13 mouse cellular contexts compared by ENCODE assay signal in the genomic region with DNA sequence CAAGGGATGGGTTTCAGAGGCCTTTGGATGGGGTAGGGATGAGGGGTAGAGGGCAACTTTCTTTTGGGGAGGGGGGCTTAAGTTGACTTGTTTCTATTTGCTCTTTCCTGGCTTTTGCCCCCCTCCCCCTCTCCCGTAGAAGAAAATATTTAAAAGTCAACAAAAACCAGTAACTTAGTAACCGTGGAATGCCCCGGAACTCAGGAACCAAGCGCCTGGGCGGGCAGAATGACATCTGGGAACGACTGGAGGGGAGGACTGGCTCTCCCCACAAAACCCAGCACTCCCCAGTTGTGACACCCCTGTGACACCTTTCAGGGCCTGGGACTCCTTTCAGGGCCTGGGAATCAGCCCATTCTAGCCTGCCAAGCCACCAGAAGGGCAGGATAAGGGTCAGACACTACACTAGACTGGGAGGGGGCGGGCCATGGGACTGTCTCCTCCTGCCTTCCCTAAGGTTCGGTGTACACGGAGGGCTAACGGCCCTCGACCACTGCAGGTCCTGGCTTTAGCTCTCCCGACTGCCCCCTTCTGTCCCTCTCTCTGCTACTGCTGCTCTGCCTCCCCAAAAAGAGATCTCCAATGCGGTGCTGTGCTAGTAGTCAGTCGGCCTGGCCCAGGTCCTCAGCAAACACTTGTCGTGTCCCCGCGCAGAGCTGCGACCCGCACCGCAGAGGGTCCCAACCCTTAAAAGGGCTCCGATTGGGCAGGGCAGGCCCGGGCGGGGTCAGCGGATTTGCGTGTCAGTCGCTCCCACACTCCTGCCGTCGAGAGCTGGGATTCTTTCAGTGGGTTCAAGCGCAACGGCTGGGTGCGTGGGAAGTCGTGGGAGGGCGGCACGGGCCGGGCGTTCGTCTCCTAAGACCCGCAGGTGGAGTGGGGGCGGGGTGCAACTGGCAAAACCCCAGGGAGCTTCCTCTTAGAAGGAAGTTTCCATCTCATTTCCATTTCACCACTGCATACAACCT. TPM values are rescaled to one million over a fixed set of nuclear protein-coding genes. Genes with fewer than 3 reads are reported as not detected.
DNase-seq lines count a peak whose midpoint lies in the region; ATAC-seq lines count a peak whose summit lies in the region.
"Had no signal": no experiment of that assay in that cellular context is flagged by ENCODE, and none has a peak within 500 bp of the region (broad histone marks: within the 10 kb centered on the region; RNA-seq: fewer than 3 reads in every experiment).

A gene (minus strand): TSS at position 51 of the 968 bp plus-strand sequence.

- 0 out of 2 replicates have a peak, but pooled peaks have one; percentile 38 for ATAC-seq in forebrain, embryonic 16.5 days
- no peak for ATAC-seq in midbrain, embryonic 14.5 days (ENCODE audit: low FRiP score, low TSS enrichment)
- ATAC-seq in megakaryocyte-erythroid progenitor cell, adult 5-6 weeks (replicated peaks; ENCODE audit: low FRiP score, low TSS enrichment, poor library complexity, severe bottlenecking) = no peak

- H3K27me3 ChIP-seq in forebrain, embryonic 16.5 days (replicated peaks; ENCODE audit: control insufficient read depth, insufficient read depth, low read length) = peaks cover 22% of the 10 kb centered on the region
- H3K27me3 ChIP-seq in midbrain, embryonic 14.5 days (ENCODE audit: control insufficient read depth, insufficient read depth, low read length) = peaks cover 8% of the 10 kb centered on the region; the same call in 1 of the 2 replicates

- H3K9me3 ChIP-seq in forebrain, embryonic 16.5 days (ENCODE audit: control insufficient read depth, low read length) = no peaks in the 10 kb centered on the region
- H3K9me3 ChIP-seq in midbrain, embryonic 14.5 days (ENCODE audit: control insufficient read depth, low read length) = no peaks in the 10 kb centered on the region
- H3K9me3 ChIP-seq: embryonic facial prominence, embryonic 15.5 days had no signal

- H3K4me1 ChIP-seq in forebrain, embryonic 16.5 days (replicated peaks; ENCODE audit: control insufficient read depth, insufficient read depth, low read length) = peaks cover 12% of the 10 kb centered on the region
- no peaks in the 10 kb centered on the region for H3K4me1 ChIP-seq in midbrain, embryonic 14.5 days (ENCODE audit: control insufficient read depth, insufficient read depth, low read length)
- H3K4me1 ChIP-seq: embryonic facial prominence, embryonic 15.5 days had no signal

- H3K36me3 ChIP-seq in forebrain, embryonic 16.5 days (ENCODE audit: control insufficient read depth, insufficient read depth) = no peaks in the 10 kb centered on the region
- H3K36me3 ChIP-seq in midbrain, embryonic 14.5 days (ENCODE audit: control insufficient read depth, insufficient read depth, low read length) = no peaks in the 10 kb centered on the region
- H3K36me3 ChIP-seq: embryonic facial prominence, embryonic 15.5 days had no signal

- H3K4me3 ChIP-seq in forebrain, embryonic 16.5 days (replicated peaks; ENCODE audit: low read length) = 0 out of 2 replicates have a peak within 1 kb of the TSS, but pooled peaks have one; percentile 2
- no peak within 1 kb of the TSS for H3K4me3 ChIP-seq in midbrain, embryonic 14.5 days (replicated peaks; ENCODE audit: low read depth, low read length)
- H3K4me3 ChIP-seq: embryonic facial prominence, embryonic 15.5 days had no signal

- H3K9ac ChIP-seq in forebrain, embryonic 16.5 days (replicated peaks; ENCODE audit: low read depth, low read length) = no peak within 1 kb of the TSS
- H3K9ac ChIP-seq in midbrain, embryonic 14.5 days (replicated peaks; ENCODE audit: low read length) = no peak within 1 kb of the TSS
- H3K9ac ChIP-seq: embryonic facial prominence, embryonic 15.5 days had no signal

- 5% methylated on average over 39 of the region's 39 CpGs for WGBS in forebrain, embryonic 16.5 days
- WGBS in midbrain, embryonic 14.5 days = 6% methylated on average over 39 of the region's 39 CpGs

- H3K4me2 ChIP-seq in forebrain, embryonic 16.5 days (ENCODE audit: low read length) = peak within 1 kb of the TSS; percentile 32
- peak within 1 kb of the TSS; percentile 41 for H3K4me2 ChIP-seq in midbrain, embryonic 14.5 days (ENCODE audit: low read length)
- H3K4me2 ChIP-seq: embryonic facial prominence, embryonic 15.5 days had no signal

- DNase-seq in ES-CJ7 (ENCODE audit: low read depth, low spot score) (peak; percentile 39), ZHBTc4 (ENCODE audit: low read depth, low spot score) (peak; percentile 62)
- DNase-seq in midbrain, embryonic 14.5 days = peak; percentile 59
- no peak for DNase-seq in adrenal gland, adult 8-10 months
- no peak for DNase-seq in urinary bladder, postnatal 4 days (ENCODE audit: low spot score in 2 of 2)

- no peak within 1 kb of the TSS for H3K27ac ChIP-seq in forebrain, embryonic 16.5 days (ENCODE audit: low read length)
- H3K27ac ChIP-seq in midbrain, embryonic 14.5 days (replicated peaks; ENCODE audit: low read depth, low read length) = no peak within 1 kb of the TSS
- H3K27ac ChIP-seq: embryonic facial prominence, embryonic 15.5 days had no signal

RNA-seq across cellular contexts. Expression of the gene that starts here (rescaled TPM):
- 0.37 and 0.58 TPM in 2 replicates for polyA plus RNA-seq in forebrain, embryonic 16.5 days (2015; fragmentation: Nextera tagmentation; extraction: Ambion mirVana)
- polyA plus RNA-seq in midbrain, embryonic 14.5 days (2014; fragmentation: Nextera tagmentation; extraction: Ambion mirVana) = 1.00 and 1.1 TPM in 2 replicates
- not detected in 2 replicates for total RNA-seq in megakaryocyte-erythroid progenitor cell, adult 5-6 weeks (2014; fragmentation: Nextera tagmentation)
- not detected in 2 replicates for total RNA-seq in megakaryocyte-erythroid progenitor cell, adult 5-6 weeks (2017)
- total RNA-seq in adrenal gland, adult 8-10 months (2022) = under 1 TPM in 1 of 4 experiments, not detected in 3; 0.10 TPM
- total RNA-seq: gastrocnemius, postnatal 14 days; neutrophil, adult 5-6 weeks had no signal
- polyA plus RNA-seq: embryonic facial prominence, embryonic 15.5 days; limb, embryonic 14.5 days; small intestine, adult 2 months; thymus, postnatal 0 days had no signal

Comparison
In these comparisons a context has a peak if more than half of its experiments do, and no peak if none do; other contexts are left out.
1. Peak in ATAC-seq, H3K4me3 ChIP-seq and H3K4me2 ChIP-seq in forebrain, embryonic 16.5 days; RNA of the gene not detected or under 1 TPM.
2. DNase-seq: peak in ES-CJ7 (single experiment), ZHBTc4 (single experiment) and midbrain, embryonic 14.5 days (single experiment); none in adrenal gland, adult 8-10 months (single experiment) and urinary bladder, postnatal 4 days (0 of 2).